Mouse (Mus musculus) kidney, embryonic 16.5 days (tissue): ENCODE results near the gene Depdc1b. TPM values are rescaled to one million over a fixed set of nuclear protein-coding genes. Genes with fewer than 3 reads are reported as not detected.

Experiments
- ATAC-seq: fragments of 200-750 bp; cut with Nextera tagmentation; 2 replicates; pipeline ENCODE4 v1.8.0; 2017; ENCODE audit warnings: moderate TSS enrichment; ENCODE audit not compliant: low FRiP score, low TSS enrichment
- H3K27ac ChIP-seq: fragments of 300-500 bp; sonication (generic); 2 replicates; pipeline ENCODE4 v1.5.1; 2014; ENCODE audit warnings: low read length
- H3K27me3 ChIP-seq: fragments of 300-500 bp; sonication (generic); 2 replicates; pipeline ENCODE4 v1.6.1; 2014; ENCODE audit warnings: low read length, control low read depth, mixed read lengths; ENCODE audit not compliant: insufficient read depth
- H3K36me3 ChIP-seq: fragments of 300-500 bp; sonication (generic); 2 replicates; pipeline ENCODE4 v1.6.1; 2014; ENCODE audit warnings: low read length, control low read depth, mixed read lengths; ENCODE audit not compliant: insufficient read depth
- H3K4me1 ChIP-seq: fragments of 300-500 bp; sonication (generic); 2 replicates; pipeline ENCODE4 v1.6.1; 2014; ENCODE audit warnings: low read length, control low read depth, mixed read lengths; ENCODE audit not compliant: insufficient read depth
- H3K4me2 ChIP-seq: fragments of 300-500 bp; sonication (generic); replicated peaks from 2 replicates; pipeline ENCODE4 v1.6.1; 2014; ENCODE audit warnings: low read depth, low read length
- H3K4me3 ChIP-seq: fragments of 300-500 bp; sonication (generic); 2 replicates; pipeline ENCODE4 v1.5.1; 2014; ENCODE audit warnings: mild to moderate bottlenecking, low read length
- H3K9ac ChIP-seq: fragments of 300-500 bp; sonication (generic); replicated peaks from 2 replicates; pipeline ENCODE4 v1.6.1; 2014; ENCODE audit warnings: low read length
- H3K9me3 ChIP-seq: fragments of 300-500 bp; sonication (generic); 2 replicates; pipeline ENCODE4 v1.6.1; 2016; ENCODE audit warnings: low read length, control low read depth
- WGBS: fragments of 180-500 bp; shearing (Covaris S2); extraction: QIAGEN DNeasy Blood & Tissue Kit; methylation state at CpG from one replicate; pipeline ENCODE4 v1.1.7; 2014; 5-methylcytosine and 5-hydroxymethylcytosine counted together
- polyA plus RNA-seq: library from polyadenylated mRNA; unstranded; fragments of >200 nt; fragmentation: Nextera tagmentation; extraction: Ambion mirVana; gene quantifications from 2 replicates; pipeline ENCODE4 v1.2.1, GENCODE M21; 2015

The Depdc1b gene
- polyA plus RNA-seq, 1 experiment from 2014 or later, result 12.7 TPM

GRCm38 (mm10) chr13:108371352-108371921 lies 55.3 kb downstream of the Depdc1b start:
- H3K4me2 ChIP-seq, result no peak overlapping the region
- H3K9ac ChIP-seq, result no peak overlapping the region
- H3K4me1 ChIP-seq, result no peaks in the 10 kb centered on the region
- H3K27ac ChIP-seq, result no peak overlapping the region
- peaks cover 13% of the 10 kb centered on the region for H3K36me3 ChIP-seq
- 62% methylated on average over 9 of the region's 9 CpGs for WGBS
- no peaks in the 10 kb centered on the region for H3K9me3 ChIP-seq
- no peak for ATAC-seq
- H3K27me3 ChIP-seq, result no peaks in the 10 kb centered on the region
- no peak overlapping the region for H3K4me3 ChIP-seq

- Histone ChIP-seq H3K27me3 (no peaks in the 10 kb centered on the region), H3K4me1 (no peaks in the 10 kb centered on the region), H3K9me3 (no peaks in the 10 kb centered on the region), H3K27ac (no peak overlapping the region), H3K4me2 (no peak overlapping the region), H3K4me3 (no peak overlapping the region), H3K36me3 (peaks cover 17% of the 10 kb centered on the region), H3K9ac (no peak overlapping the region)
- WGBS, result 92% methylated on average over 1 of the region's 1 CpGs
- no peak for ATAC-seq
These were observed 57.1 kb downstream of the Depdc1b start for GRCm38 (mm10) chr13:108373231-108373630.

- no peak for ATAC-seq
- Histone ChIP-seq H3K36me3 (peaks cover 15% of the 10 kb centered on the region), H3K27ac (no peak overlapping the region), H3K4me2 (no peak overlapping the region), H3K4me3 (no peak overlapping the region), H3K27me3 (no peaks in the 10 kb centered on the region), H3K9ac (no peak overlapping the region), H3K9me3 (no peaks in the 10 kb centered on the region), H3K4me1 (no peaks in the 10 kb centered on the region)
- 75% methylated on average over 2 of the region's 2 CpGs for WGBS
These were observed 60.5 kb downstream of the Depdc1b start for GRCm38 (mm10) chr13:108376637-108377036.

- no peak for ATAC-seq
- no peak overlapping the region for H3K4me3 ChIP-seq
- H3K36me3 ChIP-seq, result peaks cover 12% of the 10 kb centered on the region; the same call in 1 of the 2 replicates
- 90% methylated on average over 3 of the region's 3 CpGs for WGBS
- H3K27ac ChIP-seq, result no peak overlapping the region
- H3K9me3 ChIP-seq, result no peaks in the 10 kb centered on the region
- no peaks in the 10 kb centered on the region for H3K27me3 ChIP-seq
- no peak overlapping the region for H3K4me2 ChIP-seq
- H3K9ac ChIP-seq, result no peak overlapping the region
- H3K4me1 ChIP-seq, result no peaks in the 10 kb centered on the region
These were observed 65.0 kb downstream of the Depdc1b start for GRCm38 (mm10) chr13:108381161-108381560.

GRCm38 (mm10) chr13:108383051-108383450 lies 66.9 kb downstream of the Depdc1b start:
- ATAC-seq, result no peak
- no peaks in the 10 kb centered on the region for H3K9me3 ChIP-seq
- 70% methylated on average over 6 of the region's 6 CpGs for WGBS
- H3K4me1 ChIP-seq, result no peaks in the 10 kb centered on the region
- H3K9ac ChIP-seq, result no peak overlapping the region
- no peaks in the 10 kb centered on the region for H3K27me3 ChIP-seq
- H3K4me2 ChIP-seq, result no peak overlapping the region
- H3K36me3 ChIP-seq, result peaks cover 8% of the 10 kb centered on the region; the same call in 1 of the 2 replicates
- no peak overlapping the region for H3K27ac ChIP-seq
- no peak overlapping the region for H3K4me3 ChIP-seq

GRCm38 (mm10) chr13:108386058-108386457 lies 69.9 kb downstream of the Depdc1b start:
- H3K9ac ChIP-seq, result no peak overlapping the region
- H3K27ac ChIP-seq, result no peak overlapping the region
- H3K4me1 ChIP-seq, result no peaks in the 10 kb centered on the region
- no peak for ATAC-seq
- H3K4me2 ChIP-seq, result no peak overlapping the region
- H3K36me3 ChIP-seq, result peaks cover 12% of the 10 kb centered on the region; the same call in 1 of the 2 replicates
- no peak overlapping the region for H3K4me3 ChIP-seq
- no peaks in the 10 kb centered on the region for H3K9me3 ChIP-seq
- no peaks in the 10 kb centered on the region for H3K27me3 ChIP-seq
- WGBS, result 80% methylated on average over 9 of the region's 9 CpGs

- no peaks in the 10 kb centered on the region for H3K9me3 ChIP-seq
- H3K4me2 ChIP-seq, result no peak overlapping the region
- H3K27me3 ChIP-seq, result no peaks in the 10 kb centered on the region
- H3K4me1 ChIP-seq, result no peaks in the 10 kb centered on the region
- no peak overlapping the region for H3K4me3 ChIP-seq
- ATAC-seq, result peak; percentile 61; the same call in 1 of the 2 replicates
- 16% methylated on average over 1 of the region's 1 CpGs for WGBS
- H3K36me3 ChIP-seq, result 0 out of 2 replicates have a peak, but pooled peaks cover 4% of the 10 kb centered on the region
- H3K27ac ChIP-seq, result no peak overlapping the region
- no peak overlapping the region for H3K9ac ChIP-seq
These were observed 74.4 kb downstream of the Depdc1b start for GRCm38 (mm10) chr13:108390565-108390964.

- Histone ChIP-seq H3K27ac (no peak overlapping the region), H3K4me1 (no peaks in the 10 kb centered on the region), H3K27me3 (no peaks in the 10 kb centered on the region), H3K4me3 (no peak overlapping the region), H3K4me2 (no peak overlapping the region), H3K9ac (no peak overlapping the region), H3K36me3 (0 out of 2 replicates have a peak, but pooled peaks cover 3% of the 10 kb centered on the region), H3K9me3 (no peaks in the 10 kb centered on the region)
- ATAC-seq, result no peak
- whole genome bisulfite sequencing, result 82% methylated on average over 5 of the region's 5 CpGs
These were observed 87.1 kb downstream of the Depdc1b start for GRCm38 (mm10) chr13:108403197-108403596.

- Histone ChIP-seq H3K36me3 (0 out of 2 replicates have a peak, but pooled peaks cover 3% of the 10 kb centered on the region), H3K4me3 (no peak overlapping the region), H3K27me3 (no peaks in the 10 kb centered on the region), H3K9me3 (no peaks in the 10 kb centered on the region), H3K4me1 (no peaks in the 10 kb centered on the region), H3K9ac (no peak overlapping the region), H3K4me2 (no peak overlapping the region), H3K27ac (no peak overlapping the region)
- 79% methylated on average over 4 of the region's 4 CpGs for WGBS
- no peak for ATAC-seq
These were observed 88.2 kb downstream of the Depdc1b start for GRCm38 (mm10) chr13:108404372-108404771.

- WGBS, result 38% methylated on average over 2 of the region's 2 CpGs
- no peak overlapping the region for H3K4me3 ChIP-seq
- H3K36me3 ChIP-seq, result no peaks in the 10 kb centered on the region
- no peak overlapping the region for H3K4me2 ChIP-seq
- no peaks in the 10 kb centered on the region for H3K9me3 ChIP-seq
- no peak overlapping the region for H3K27ac ChIP-seq
- H3K9ac ChIP-seq, result no peak overlapping the region
- ATAC-seq, result peak; percentile 49; the same call in 1 of the 2 replicates
- no peaks in the 10 kb centered on the region for H3K27me3 ChIP-seq
- H3K4me1 ChIP-seq, result 0 out of 2 replicates have a peak, but pooled peaks cover 4% of the 10 kb centered on the region
These were observed 99.3 kb downstream of the Depdc1b start for GRCm38 (mm10) chr13:108415464-108415863.
